ENCODE assay signal across 18 mouse cellular contexts in the genomic region with DNA sequence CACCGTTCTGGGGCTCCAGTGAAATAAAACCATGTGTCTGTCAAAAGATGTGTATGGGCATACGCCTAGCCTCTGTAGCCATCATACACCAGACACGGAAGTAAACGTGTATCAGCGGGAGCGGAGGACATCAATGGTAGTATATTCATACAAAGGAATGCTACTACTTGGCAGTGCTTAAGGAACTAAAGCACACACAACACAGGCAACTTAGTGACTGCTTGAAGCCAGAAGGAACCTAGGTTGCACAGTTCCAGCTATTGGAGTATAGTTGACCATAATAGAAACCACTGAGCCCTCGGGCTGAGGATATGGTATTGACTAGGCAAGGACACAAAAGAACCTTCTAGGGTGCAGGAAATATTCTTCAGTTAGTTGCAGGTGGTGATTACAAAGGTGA. TPM values are rescaled to one million over a fixed set of nuclear protein-coding genes. Genes with fewer than 3 reads are reported as not detected.
DNase-seq lines count a peak whose midpoint lies in the region; ATAC-seq and TF ChIP-seq lines count a peak whose summit lies in the region.
"Had no signal": no experiment of that assay in that cellular context is flagged by ENCODE, and none has a peak within 500 bp of the region (broad histone marks: within the 10 kb centered on the region; RNA-seq: fewer than 3 reads in every experiment).

No protein-coding gene starts in this region.

- TF ChIP-seq CTCF in lung, postnatal 0 days (IDR thresholded peaks at IDR 0.05) = no peak
- TF ChIP-seq CTCF in lung, adult 2 months (IDR thresholded peaks at IDR 0.05; ENCODE audit: insufficient read depth, low read length) = no peak

- no peak for ATAC-seq in heart, embryonic 13.5 days (ENCODE audit: extremely low read depth, insufficient number of reproducible peaks, low FRiP score, low TSS enrichment)
- ATAC-seq in lung, postnatal 0 days = peak; percentile 58
- no peak for ATAC-seq in limb, embryonic 13.5 days (ENCODE audit: low FRiP score, low read depth)
- ATAC-seq in forebrain, embryonic 14.5 days = no peak
- ATAC-seq: hindbrain, embryonic 16.5 days; midbrain, embryonic 16.5 days had no signal

- 85% methylated on average over 7 of the region's 7 CpGs for WGBS in heart, embryonic 13.5 days
- WGBS in lung, postnatal 0 days = 57% methylated on average over 7 of the region's 7 CpGs
- 73% methylated on average over 7 of the region's 7 CpGs for WGBS in lung, adult 2 months
- 67% methylated on average over 7 of the region's 7 CpGs for WGBS in limb, embryonic 13.5 days
- WGBS in forebrain, embryonic 14.5 days = 91% methylated on average over 7 of the region's 7 CpGs

- no peaks in the 10 kb centered on the region; the same call in 1 of the 2 replicates for H3K9me3 ChIP-seq in heart, embryonic 13.5 days
- no peaks in the 10 kb centered on the region for H3K9me3 ChIP-seq in lung, postnatal 0 days (ENCODE audit: low read length)
- peaks cover 8% of the 10 kb centered on the region; the same call in 1 of the 2 replicates for H3K9me3 ChIP-seq in limb, embryonic 13.5 days
- no peaks in the 10 kb centered on the region for H3K9me3 ChIP-seq in forebrain, embryonic 14.5 days (replicated peaks; ENCODE audit: control insufficient read depth, low read length)

- H3K4me3 ChIP-seq in heart, embryonic 13.5 days = no peak overlapping the region
- H3K4me3 ChIP-seq in lung, postnatal 0 days (ENCODE audit: low read depth, low read length) = no peak overlapping the region
- H3K4me3 ChIP-seq in lung, adult 2 months (replicated peaks; ENCODE audit: extremely low read depth, low read depth, low read length) = no peak overlapping the region
- H3K4me3 ChIP-seq in limb, embryonic 13.5 days = no peak overlapping the region
- H3K4me3 ChIP-seq in forebrain, embryonic 14.5 days (ENCODE audit: low read depth, low read length) = no peak overlapping the region
- H3K4me3 ChIP-seq: layer of hippocampus, adult 2 months had no signal

- TF ChIP-seq EP300 in lung, postnatal 0 days (IDR thresholded peaks at IDR 0.05) = no peak; the same call in 1 of the 2 replicates

- no peak overlapping the region for H3K4me2 ChIP-seq in heart, embryonic 13.5 days
- no peak overlapping the region for H3K4me2 ChIP-seq in lung, postnatal 0 days (replicated peaks; ENCODE audit: low read depth, low read length)
- H3K4me2 ChIP-seq in limb, embryonic 13.5 days (replicated peaks) = no peak overlapping the region
- H3K4me2 ChIP-seq in forebrain, embryonic 14.5 days (ENCODE audit: low read length) = no peak overlapping the region

- DNase-seq in heart, postnatal 14 days = no peak
- peak; percentile 59 for DNase-seq in lung, postnatal 0 days (ENCODE audit: low spot score)
- no peak for DNase-seq in lung, adult 2 months
- no peak for DNase-seq in forebrain, embryonic 14.5 days (ENCODE audit: low spot score)
- no peak for DNase-seq in left cerebral cortex, adult 9 months (ENCODE audit: low spot score in 2 of 2)
- no peak for DNase-seq in cerebellum, adult 18-20 months
- DNase-seq: adrenal gland, adult 8-10 months; cerebellum, adult 11 months; cerebellum, postnatal 25 days; gastrocnemius, postnatal 10 days; heart, postnatal 36 days; kidney, adult 9 months had no signal

- TF ChIP-seq POLR2A in lung, adult 2 months (IDR thresholded peaks at IDR 0.05; ENCODE audit: borderline replicate concordance, extremely low read depth, low read depth, low read length) = no peak

- H3K27ac ChIP-seq in heart, embryonic 13.5 days (replicated peaks) = peak overlapping the region; percentile 60; the same call in 1 of the 2 replicates
- H3K27ac ChIP-seq in lung, postnatal 0 days (ENCODE audit: low read length) = peak overlapping the region; percentile 87
- peak overlapping the region; percentile 97 for H3K27ac ChIP-seq in limb, embryonic 13.5 days
- H3K27ac ChIP-seq in forebrain, embryonic 14.5 days (ENCODE audit: low read depth, low read length) = no peak overlapping the region
- H3K27ac ChIP-seq: layer of hippocampus, adult 2 months had no signal

- 0 out of 2 replicates have a peak, but pooled peaks cover 17% of the 10 kb centered on the region for H3K4me1 ChIP-seq in heart, embryonic 13.5 days
- peaks cover 15% of the 10 kb centered on the region; the same call in 1 of the 2 replicates for H3K4me1 ChIP-seq in lung, postnatal 0 days (ENCODE audit: insufficient read depth, low read depth, low read length)
- H3K4me1 ChIP-seq in lung, adult 2 months (ENCODE audit: control insufficient read depth, insufficient read depth, low read length) = peaks cover 9% of the 10 kb centered on the region
- H3K4me1 ChIP-seq in limb, embryonic 13.5 days = peaks cover 53% of the 10 kb centered on the region
- no peaks in the 10 kb centered on the region for H3K4me1 ChIP-seq in forebrain, embryonic 14.5 days (ENCODE audit: control insufficient read depth, insufficient read depth, low read length)

- H3K27me3 ChIP-seq in heart, embryonic 13.5 days (replicated peaks) = no peaks in the 10 kb centered on the region
- H3K27me3 ChIP-seq in lung, postnatal 0 days (replicated peaks; ENCODE audit: insufficient read depth, low read length) = no peaks in the 10 kb centered on the region
- no peaks in the 10 kb centered on the region for H3K27me3 ChIP-seq in limb, embryonic 13.5 days
- H3K27me3 ChIP-seq in forebrain, embryonic 14.5 days (replicated peaks; ENCODE audit: control insufficient read depth, insufficient read depth, low read length) = no peaks in the 10 kb centered on the region
- H3K27me3 ChIP-seq: CH12.LX had no signal

- peaks cover 23% of the 10 kb centered on the region for H3K36me3 ChIP-seq in heart, embryonic 13.5 days
- no peaks in the 10 kb centered on the region for H3K36me3 ChIP-seq in lung, postnatal 0 days (ENCODE audit: insufficient read depth, low read length)
- peaks cover 31% of the 10 kb centered on the region for H3K36me3 ChIP-seq in limb, embryonic 13.5 days
- H3K36me3 ChIP-seq in forebrain, embryonic 14.5 days (ENCODE audit: control insufficient read depth, insufficient read depth, low read length) = peaks cover 11% of the 10 kb centered on the region

- no peak overlapping the region for H3K9ac ChIP-seq in heart, embryonic 13.5 days
- no peak overlapping the region for H3K9ac ChIP-seq in lung, postnatal 0 days (replicated peaks; ENCODE audit: low read depth)
- no peak overlapping the region for H3K9ac ChIP-seq in limb, embryonic 13.5 days
- no peak overlapping the region for H3K9ac ChIP-seq in forebrain, embryonic 14.5 days (ENCODE audit: low read length)

- intact Hi-C loops in heart, postnatal 14 days (cut with DNase I) = no loop called here

RNA-seq across cellular contexts. Expression of a gene that starts 26.8 kb away (rescaled TPM):
- polyA plus RNA-seq in heart, embryonic 13.5 days (2015; fragmentation: Nextera tagmentation; extraction: Ambion mirVana) = 39.5 and 41.3 TPM in 2 replicates
- 10 to 100 TPM; 10.9 to 12.2 TPM for total RNA-seq in heart, postnatal 14 days (2021)
- polyA plus RNA-seq in lung, postnatal 0 days (2015; fragmentation: Nextera tagmentation; extraction: Ambion mirVana) = 303 and 306 TPM in 2 replicates
- 200 and 209 TPM in 2 replicates for polyA plus RNA-seq in lung, adult 2 months (2012; rRNA removed)
- 252 and 254 TPM in 2 replicates for polyA plus RNA-seq in limb, embryonic 13.5 days (2015; fragmentation: Nextera tagmentation; extraction: Ambion mirVana)
- polyA plus RNA-seq in forebrain, embryonic 14.5 days (2014; fragmentation: Nextera tagmentation; extraction: Ambion mirVana) = 21.3 and 24.8 TPM in 2 replicates
